Mouse (Mus musculus) G1E (cell line): ENCODE measurements around the gene Slc25a5. TPM values are rescaled to one million over a fixed set of nuclear protein-coding genes. Genes with fewer than 3 reads are reported as not detected.
"Not testable (repeated sequence)": the region's sequence is repeated elsewhere in the genome, so short reads cannot be mapped to it uniquely, and the experiment has no call there.

Experiments
- ATAC-seq: 2 replicates; pipeline ENCODE4 v1.8.0; 2016; ENCODE audit warnings: mild to moderate bottlenecking; ENCODE audit not compliant: insufficient number of reproducible peaks, poor library complexity, low FRiP score, severe bottlenecking; ENCODE audit errors: extremely low read depth
- DNase-seq: peaks from one replicate; pipeline ENCODE4 v3.0.0; 2012; ENCODE audit warnings: low spot score
- H3K27me3 ChIP-seq: 2 replicates; pipeline ENCODE4 v1.6.1; 2012; ENCODE audit warnings: mild to moderate bottlenecking, low read length, inconsistent platforms; ENCODE audit not compliant: insufficient read depth
- H3K36me3 ChIP-seq: replicated peaks from 2 replicates; pipeline ENCODE3; 2012; ENCODE audit warnings: mild to moderate bottlenecking, inconsistent platforms
- H3K4me1 ChIP-seq: 2 replicates; pipeline ENCODE4 v1.6.1; 2012; ENCODE audit warnings: low read depth, low read length, inconsistent platforms, mixed read lengths; ENCODE audit not compliant: insufficient read depth
- H3K4me3 ChIP-seq: 2 replicates; pipeline ENCODE4 v1.5.1; 2012; ENCODE audit warnings: low read depth, mild to moderate bottlenecking, inconsistent platforms, low read length, moderate library complexity, mixed read lengths
- H3K9me3 ChIP-seq: replicated peaks from 2 replicates; pipeline ENCODE4 v1.6.1; 2012; ENCODE audit warnings: inconsistent platforms
- CTCF ChIP-seq: IDR thresholded peaks from 2 replicates; pipeline ENCODE4 v1.5.1; 2012; ENCODE audit warnings: low read depth, low read length, inconsistent platforms, mixed read lengths
- GATA1 ChIP-seq: IDR thresholded peaks from 2 replicates; pipeline ENCODE4 v1.6.1; 2012; ENCODE audit warnings: borderline replicate concordance, low read length, inconsistent platforms, mixed read lengths
- GATA2 ChIP-seq: IDR thresholded peaks from 2 replicates; pipeline ENCODE4 v1.6.1; 2012; ENCODE audit warnings: low read depth, low read length, inconsistent platforms, borderline replicate concordance
- POLR2AphosphoS5 ChIP-seq: IDR thresholded peaks from 2 replicates; pipeline ENCODE4 v1.6.1; 2012; ENCODE audit warnings: low read depth, low read length, inconsistent platforms; ENCODE audit not compliant: insufficient replicate concordance
- TAL1 ChIP-seq: conservative IDR thresholded peaks from 2 replicates; pipeline ENCODE4 v1.6.1; 2012; ENCODE audit warnings: low read depth, low read length, inconsistent platforms, mixed read lengths
- polyA plus RNA-seq: library from polyadenylated mRNA; stranded (reverse); fragments of >175 nt; gene quantifications from 2 replicates; pipeline ENCODE4 v1.2.3, GENCODE M21; 2012
- total RNA-seq, 2 experiments: library from RNA; stranded (forward) in 1 of 2; stranded (reverse) in 1 of 2; fragments of 200-1000 nt in 1 of 2; fragments of >200 nt in 1 of 2; fragmentation: Nextera tagmentation in 1 of 2; gene quantifications; 2 replicates each; pipeline ENCODE4 v1.2.3; 2014 to 2017

Gene Slc25a5
- total and polyA plus RNA-seq, 3 experiments, result 36.2 to 745 (median 370) TPM

DNA sequence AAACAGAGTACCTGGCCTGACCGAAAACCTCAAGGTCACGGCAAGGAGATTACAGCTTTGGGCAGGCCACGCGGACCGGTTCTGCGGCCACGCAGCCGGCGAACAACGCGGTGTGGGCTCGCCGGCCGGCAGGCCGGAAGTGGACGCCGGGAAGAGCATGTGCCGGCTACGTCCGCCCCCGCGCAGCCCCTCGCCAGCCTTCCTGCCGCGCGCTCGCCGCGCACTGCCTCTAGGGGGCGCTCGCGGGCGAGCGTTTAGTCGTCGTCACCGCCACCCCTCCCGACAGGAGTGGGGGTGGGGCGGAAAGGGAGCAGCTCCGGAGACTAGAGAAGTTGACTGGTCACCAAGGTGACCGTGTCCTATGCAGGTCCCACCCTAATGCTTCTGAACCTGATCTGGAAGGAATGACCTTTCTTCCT, 721 bp downstream of the Slc25a5 start:
- peak; percentile 43 for DNase-seq
- TF ChIP-seq GATA2 (no peak), GATA1 (no peak), POLR2AphosphoS5 (no peak), CTCF (peak; percentile 41), TAL1 (no peak)
- H3K4me3 ChIP-seq, result peak overlapping the region; percentile 76
- ATAC-seq, result peak; percentile 23; the same call in 1 of the 2 replicates
- H3K36me3 ChIP-seq, result peaks cover 20% of the 10 kb centered on the region
- no peaks in the 10 kb centered on the region for H3K9me3 ChIP-seq
- H3K4me1 ChIP-seq, result peaks cover 16% of the 10 kb centered on the region
- H3K27me3 ChIP-seq, result no peaks in the 10 kb centered on the region

DNA sequence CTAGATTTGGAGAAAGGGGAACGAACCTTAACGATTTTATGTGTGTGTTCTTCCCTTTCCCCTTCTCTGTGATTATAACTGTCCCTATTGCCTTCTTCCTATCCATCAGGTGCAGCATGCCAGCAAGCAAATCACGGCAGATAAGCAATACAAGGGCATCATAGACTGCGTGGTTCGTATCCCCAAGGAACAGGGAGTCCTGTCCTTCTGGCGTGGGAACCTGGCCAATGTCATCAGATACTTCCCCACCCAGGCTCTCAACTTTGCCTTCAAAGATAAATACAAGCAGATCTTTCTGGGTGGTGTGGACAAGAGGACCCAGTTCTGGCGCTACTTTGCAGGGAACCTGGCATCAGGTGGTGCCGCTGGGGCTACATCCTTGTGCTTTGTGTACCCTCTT, 1.3 kb downstream of the Slc25a5 start:
- not testable (repeated sequence) for H3K27me3 ChIP-seq, ATAC-seq, H3K9me3 ChIP-seq, DNase-seq
- peaks cover 16% of the 10 kb centered on the region for H3K4me1 ChIP-seq
- peaks cover 20% of the 10 kb centered on the region for H3K36me3 ChIP-seq
- peak overlapping the region; percentile 76 for H3K4me3 ChIP-seq

- no peak for ATAC-seq
- no peak overlapping the region for H3K4me3 ChIP-seq
- TF ChIP-seq POLR2AphosphoS5 (peak; percentile 82; the same call in 1 of the 2 replicates), GATA1 (no peak)
- H3K4me1 ChIP-seq, result peaks cover 18% of the 10 kb centered on the region
- H3K36me3 ChIP-seq, result peaks cover 20% of the 10 kb centered on the region
- no peak for DNase-seq
- no peaks in the 10 kb centered on the region for H3K9me3 ChIP-seq
- no peaks in the 10 kb centered on the region for H3K27me3 ChIP-seq
Measured at GRCm38 (mm10) chrX:36799131-36799879, 3.9 kb downstream of the Slc25a5 start.

DNA sequence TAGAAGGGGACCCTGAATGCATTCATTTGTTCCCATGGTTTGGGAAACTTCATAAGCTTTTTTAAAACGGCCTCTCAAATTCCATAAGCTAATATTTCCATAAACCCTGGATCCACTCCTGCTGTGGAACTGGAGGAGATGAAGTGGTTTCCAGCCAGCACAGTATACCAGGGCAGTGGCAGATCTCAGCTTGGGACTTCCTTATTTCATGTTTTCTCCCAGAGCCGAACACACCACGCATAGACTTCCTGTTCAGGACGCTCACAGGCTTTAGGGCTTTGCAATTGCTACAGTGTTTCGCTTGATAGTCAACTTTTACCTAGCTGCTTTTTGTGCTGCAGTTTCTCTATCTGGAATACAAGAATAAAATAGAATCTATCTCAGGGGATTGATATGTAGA, 7.7 kb downstream of the Slc25a5 start:
- no peaks in the 10 kb centered on the region for H3K27me3 ChIP-seq
- H3K4me3 ChIP-seq, result no peak overlapping the region
- peaks cover 18% of the 10 kb centered on the region for H3K4me1 ChIP-seq
- H3K9me3 ChIP-seq, result no peaks in the 10 kb centered on the region
- DNase-seq (no peak), ATAC-seq (no peak)
- TF ChIP-seq GATA2 (no peak), POLR2AphosphoS5 (no peak), TAL1 (no peak), CTCF (no peak), GATA1 (no peak)
- H3K36me3 ChIP-seq, result peaks cover 4% of the 10 kb centered on the region

- Histone ChIP-seq H3K27me3 (no peaks in the 10 kb centered on the region), H3K9me3 (no peaks in the 10 kb centered on the region), H3K4me3 (no peak overlapping the region), H3K4me1 (peaks cover 23% of the 10 kb centered on the region), H3K36me3 (no peaks in the 10 kb centered on the region)
- TF ChIP-seq POLR2AphosphoS5 (no peak), GATA1 (no peak), CTCF (no peak), TAL1 (no peak), GATA2 (no peak)
- ATAC-seq (no peak), DNase-seq (no peak)
Measured at GRCm38 (mm10) chrX:36804196-36804595, 8.7 kb downstream of the Slc25a5 start.

DNA sequence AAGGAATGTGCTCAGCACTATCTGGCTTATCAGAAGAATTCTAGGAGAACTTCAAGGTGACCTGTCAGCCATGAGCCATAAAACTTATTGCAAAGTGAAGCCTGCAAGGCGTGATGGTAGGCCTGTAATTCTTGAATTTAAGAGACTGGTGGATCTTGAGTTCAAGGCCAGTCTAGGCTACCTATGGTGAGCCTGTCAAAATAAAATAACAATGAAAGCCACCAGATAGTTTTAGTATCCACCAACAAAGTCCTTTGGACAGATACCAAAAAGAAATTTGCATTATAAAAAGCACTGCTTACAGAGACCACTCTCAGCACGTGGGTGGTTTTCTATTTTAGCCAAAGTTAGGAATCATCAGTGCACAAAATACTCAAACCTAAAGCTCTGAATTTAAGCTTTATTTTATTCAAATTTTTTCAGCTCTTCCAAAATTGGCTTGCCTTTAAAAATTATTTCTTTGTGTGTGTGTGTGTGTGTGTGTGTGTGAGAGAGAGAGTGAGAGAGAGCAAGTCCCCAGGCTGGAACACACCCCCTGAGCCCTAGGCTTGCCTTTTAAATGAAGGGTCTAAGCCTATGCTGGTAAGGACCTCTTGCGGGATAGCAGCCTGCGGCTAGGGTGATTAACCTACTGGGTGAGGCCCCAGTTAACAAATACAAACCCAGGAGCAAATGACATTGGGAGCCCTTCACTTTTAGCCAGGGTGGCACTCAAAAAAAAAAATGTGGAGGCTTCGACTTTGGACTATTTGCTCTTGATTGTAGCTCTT, 10.2 kb downstream of the Slc25a5 start:
- no peaks in the 10 kb centered on the region for H3K36me3 ChIP-seq
- no peak for ATAC-seq
- no peak for DNase-seq
- H3K27me3 ChIP-seq, result no peaks in the 10 kb centered on the region
- H3K9me3 ChIP-seq, result no peaks in the 10 kb centered on the region
- no peak overlapping the region for H3K4me3 ChIP-seq
- peaks cover 23% of the 10 kb centered on the region for H3K4me1 ChIP-seq
- no peak for TF ChIP-seq GATA2
- TF ChIP-seq GATA1, result no peak
- TF ChIP-seq CTCF, result no peak
- TF ChIP-seq POLR2AphosphoS5, result no peak
- TF ChIP-seq TAL1, result no peak
